Mouse (Mus musculus): ENCODE measurements at regions not wholly inside any gene's neighbourhood (a gene's known extent, or its start where the extent isn't known, plus 50 kb on each side); places are given as distances from the start of the nearest gene placed in this dataset.

GRCm38 (mm10) chr5:119944371-119944770 lies 111.9 kb downstream of the Tbx5 start:
- no peak overlapping the region for H3K4me3 ChIP-seq
- no peaks in the 10 kb centered on the region for H3K9me3 ChIP-seq
- no peak overlapping the region for H3K27ac ChIP-seq (replicated peaks)
- no peak for DNase-seq (ENCODE audit: low spot score)
- H3K27me3 ChIP-seq (replicated peaks; ENCODE audit: low read depth, poor library complexity, severe bottlenecking) = no peaks in the 10 kb centered on the region
- no peaks in the 10 kb centered on the region for H3K36me3 ChIP-seq (replicated peaks)
- H3K4me1 ChIP-seq = peaks cover 7% of the 10 kb centered on the region; the same call in 1 of the 2 replicates
- WGBS = 62% methylated on average over 10 of the region's 10 CpGs

GRCm38 (mm10) chr5:119948399-119948798 lies 115.9 kb downstream of the Tbx5 start:
- Histone ChIP-seq H3K9me3 (no peaks in the 10 kb centered on the region), H3K27ac (replicated peaks) (no peak overlapping the region), H3K4me3 (no peak overlapping the region), H3K4me1 (peaks cover 7% of the 10 kb centered on the region; the same call in 1 of the 2 replicates), H3K36me3 (replicated peaks) (no peaks in the 10 kb centered on the region), H3K27me3 (replicated peaks; ENCODE audit: low read depth, poor library complexity, severe bottlenecking) (no peaks in the 10 kb centered on the region)
- no peak for DNase-seq (ENCODE audit: low spot score)
- 83% methylated on average over 4 of the region's 4 CpGs for WGBS

GRCm38 (mm10) chr5:119952085-119952484 lies 119.6 kb downstream of the Tbx5 start:
- Histone ChIP-seq H3K4me1 (peaks cover 6% of the 10 kb centered on the region; the same call in 1 of the 2 replicates), H3K36me3 (replicated peaks) (no peaks in the 10 kb centered on the region), H3K27me3 (replicated peaks; ENCODE audit: low read depth, poor library complexity, severe bottlenecking) (no peaks in the 10 kb centered on the region), H3K27ac (replicated peaks) (no peak overlapping the region), H3K9me3 (no peaks in the 10 kb centered on the region), H3K4me3 (no peak overlapping the region)
- DNase-seq (ENCODE audit: low spot score) = no peak
- 94% methylated on average over 2 of the region's 2 CpGs for WGBS

- 88% methylated on average over 5 of the region's 5 CpGs for WGBS
Observed at GRCm38 (mm10) chr5:119953189-119953588, 120.7 kb downstream of the Tbx5 start.

GRCm38 (mm10) chr5:119953811-119954566 lies 121.5 kb downstream of the Tbx5 start:
- H3K27ac ChIP-seq (replicated peaks) = no peak overlapping the region
- no peak for DNase-seq (ENCODE audit: low spot score)
- WGBS = 79% methylated on average over 14 of the region's 14 CpGs
- no peaks in the 10 kb centered on the region for H3K9me3 ChIP-seq
- H3K27me3 ChIP-seq (replicated peaks; ENCODE audit: low read depth, poor library complexity, severe bottlenecking) = no peaks in the 10 kb centered on the region
- peaks cover 15% of the 10 kb centered on the region for H3K4me1 ChIP-seq
- no peaks in the 10 kb centered on the region for H3K36me3 ChIP-seq (replicated peaks)
- no peak overlapping the region for H3K4me3 ChIP-seq

More at GRCm38 (mm10) chr5:119953189-119953588, 120.7 kb downstream of the Tbx5 start:
- DNase-seq (ENCODE audit: low spot score) = no peak
- H3K4me1 ChIP-seq = peaks cover 7% of the 10 kb centered on the region; the same call in 1 of the 2 replicates
- no peaks in the 10 kb centered on the region for H3K36me3 ChIP-seq (replicated peaks)
- H3K27me3 ChIP-seq (replicated peaks; ENCODE audit: low read depth, poor library complexity, severe bottlenecking) = no peaks in the 10 kb centered on the region
- H3K9me3 ChIP-seq = no peaks in the 10 kb centered on the region
- no peak overlapping the region for H3K27ac ChIP-seq (replicated peaks)
- H3K4me3 ChIP-seq = no peak overlapping the region

- 0 out of 2 replicates have a peak overlapping the region, but pooled peaks have one; percentile 4 for H3K4me3 ChIP-seq
- 36% methylated on average over 14 of the region's 14 CpGs for WGBS
- H3K9me3 ChIP-seq = no peaks in the 10 kb centered on the region
- no peaks in the 10 kb centered on the region for H3K36me3 ChIP-seq (replicated peaks)
- 0 out of 2 replicates have a peak, but pooled peaks cover 5% of the 10 kb centered on the region for H3K27me3 ChIP-seq (replicated peaks; ENCODE audit: low read depth, poor library complexity, severe bottlenecking)
- peak; percentile 32 for DNase-seq (ENCODE audit: low spot score)
- H3K27ac ChIP-seq (replicated peaks) = no peak overlapping the region
- H3K4me1 ChIP-seq = peaks cover 27% of the 10 kb centered on the region
Observed at GRCm38 (mm10) chr5:119958942-119959341, 126.5 kb downstream of the Tbx5 start.

- Histone ChIP-seq H3K36me3 (replicated peaks) (no peaks in the 10 kb centered on the region), H3K27me3 (replicated peaks; ENCODE audit: low read depth, poor library complexity, severe bottlenecking) (0 out of 2 replicates have a peak, but pooled peaks cover 5% of the 10 kb centered on the region), H3K4me1 (peaks cover 7% of the 10 kb centered on the region), H3K9me3 (no peaks in the 10 kb centered on the region), H3K27ac (replicated peaks) (no peak overlapping the region), H3K4me3 (no peak overlapping the region)
- WGBS = 70% methylated on average over 3 of the region's 3 CpGs
- no peak for DNase-seq (ENCODE audit: low spot score)
Observed at GRCm38 (mm10) chr5:119964751-119965150, 132.3 kb downstream of the Tbx5 start.

- Histone ChIP-seq H3K4me3 (no peak overlapping the region), H3K27ac (replicated peaks) (no peak overlapping the region), H3K9me3 (no peaks in the 10 kb centered on the region), H3K36me3 (replicated peaks) (no peaks in the 10 kb centered on the region), H3K27me3 (replicated peaks; ENCODE audit: low read depth, poor library complexity, severe bottlenecking) (no peaks in the 10 kb centered on the region), H3K4me1 (peaks cover 6% of the 10 kb centered on the region)
- 88% methylated on average over 16 of the region's 16 CpGs for WGBS
- DNase-seq (ENCODE audit: low spot score) = no peak
Observed at GRCm38 (mm10) chr5:119971286-119971685, 138.8 kb downstream of the Tbx5 start.

- H3K27me3 ChIP-seq (replicated peaks; ENCODE audit: low read depth, poor library complexity, severe bottlenecking) = no peaks in the 10 kb centered on the region
- 60% methylated on average over 24 of the region's 24 CpGs for WGBS
- no peak overlapping the region for H3K27ac ChIP-seq (replicated peaks)
- no peaks in the 10 kb centered on the region for H3K36me3 ChIP-seq (replicated peaks)
- no peaks in the 10 kb centered on the region for H3K9me3 ChIP-seq
- peaks cover 15% of the 10 kb centered on the region for H3K4me1 ChIP-seq
- DNase-seq (ENCODE audit: low spot score) = no peak
- no peak overlapping the region for H3K4me3 ChIP-seq
Observed at GRCm38 (mm10) chr5:119972802-119973437, 140.5 kb downstream of the Tbx5 start.

- H3K4me1 ChIP-seq = peaks cover 14% of the 10 kb centered on the region
- 0 out of 2 replicates have a peak, but pooled peaks cover 9% of the 10 kb centered on the region for H3K27me3 ChIP-seq (replicated peaks; ENCODE audit: low read depth, poor library complexity, severe bottlenecking)
- DNase-seq (ENCODE audit: low spot score) = peak; percentile 24
- 30% methylated on average over 10 of the region's 10 CpGs for WGBS
- H3K9me3 ChIP-seq = no peaks in the 10 kb centered on the region
- peak overlapping the region; percentile 73 for H3K27ac ChIP-seq (replicated peaks)
- H3K36me3 ChIP-seq (replicated peaks) = no peaks in the 10 kb centered on the region
- 0 out of 2 replicates have a peak overlapping the region, but pooled peaks have one; percentile 32 for H3K4me3 ChIP-seq
Observed at GRCm38 (mm10) chr5:119978096-119978715, 138.1 kb upstream of the Rbm19 start.

GRCm38 (mm10) chr5:119981111-119981807 lies 135.0 kb upstream of the Rbm19 start:
- no peaks in the 10 kb centered on the region for H3K9me3 ChIP-seq
- 79% methylated on average over 18 of the region's 18 CpGs for WGBS
- H3K27ac ChIP-seq (replicated peaks) = no peak overlapping the region
- no peaks in the 10 kb centered on the region for H3K36me3 ChIP-seq (replicated peaks)
- DNase-seq (ENCODE audit: low spot score) = no peak
- 0 out of 2 replicates have a peak, but pooled peaks cover 9% of the 10 kb centered on the region for H3K27me3 ChIP-seq (replicated peaks; ENCODE audit: low read depth, poor library complexity, severe bottlenecking)
- no peak overlapping the region for H3K4me3 ChIP-seq
- peaks cover 14% of the 10 kb centered on the region for H3K4me1 ChIP-seq

GRCm38 (mm10) chr5:119984206-119984605 lies 132.1 kb upstream of the Rbm19 start:
- no peaks in the 10 kb centered on the region for H3K36me3 ChIP-seq (replicated peaks)
- H3K9me3 ChIP-seq = no peaks in the 10 kb centered on the region
- H3K4me3 ChIP-seq = no peak overlapping the region
- DNase-seq (ENCODE audit: low spot score) = no peak
- no peak overlapping the region for H3K27ac ChIP-seq (replicated peaks)
- 79% methylated on average over 7 of the region's 7 CpGs for WGBS
- 0 out of 2 replicates have a peak, but pooled peaks cover 9% of the 10 kb centered on the region for H3K27me3 ChIP-seq (replicated peaks; ENCODE audit: low read depth, poor library complexity, severe bottlenecking)
- no peaks in the 10 kb centered on the region for H3K4me1 ChIP-seq
